Mouse (Mus musculus) lung, postnatal 14 days (tissue): Measurements from ENCODE around the gene Fmn2.

Experiments used
- DNase-seq: peaks from one replicate; pipeline ENCODE4 v3.0.0; 2021

The Fmn2 gene

DNA sequence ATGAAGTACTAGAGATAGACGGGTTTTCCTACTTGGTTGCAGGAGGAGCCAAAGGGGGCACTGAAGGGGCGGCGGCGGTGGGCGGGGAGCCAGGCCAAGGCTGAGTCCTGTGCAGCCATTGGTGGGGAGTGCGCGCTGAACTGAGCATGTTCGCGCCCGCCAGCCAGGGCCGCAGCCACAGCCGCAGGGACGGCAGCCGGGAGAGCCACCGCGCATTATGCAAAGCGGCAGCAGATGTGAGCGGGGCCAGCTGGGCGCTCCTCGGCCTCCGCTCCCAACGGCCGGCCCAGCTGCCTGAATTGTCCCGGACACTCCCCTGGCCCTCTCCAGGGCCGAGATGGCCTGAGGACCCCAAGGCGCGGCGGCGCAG lies at the start of gene Fmn2:
Gene Fmn2, plus strand, starts transcription at position 165 of the 370 bp plus-strand sequence.
- DNase-seq, result peak; percentile 20

DNA sequence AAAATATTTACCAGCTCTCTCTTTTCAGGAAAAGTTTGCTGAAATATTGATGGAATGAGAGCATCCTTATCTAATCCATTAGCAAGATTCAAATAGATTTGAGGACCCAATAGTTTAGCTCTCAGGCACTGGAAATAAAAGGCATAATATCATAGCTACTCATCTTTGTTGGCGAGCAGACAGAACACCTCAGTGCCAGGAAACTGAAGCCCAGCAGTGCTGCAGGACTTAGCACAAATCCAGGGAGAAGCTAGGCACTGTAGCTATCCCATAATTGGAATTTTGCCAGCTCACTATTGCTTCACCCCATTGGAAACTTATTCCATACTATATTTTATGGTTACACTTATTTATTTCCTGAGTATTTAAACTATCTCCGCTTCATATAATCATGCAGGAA lies 46.5 kb upstream of the Fmn2 start:
- DNase-seq, result no peak

DNA sequence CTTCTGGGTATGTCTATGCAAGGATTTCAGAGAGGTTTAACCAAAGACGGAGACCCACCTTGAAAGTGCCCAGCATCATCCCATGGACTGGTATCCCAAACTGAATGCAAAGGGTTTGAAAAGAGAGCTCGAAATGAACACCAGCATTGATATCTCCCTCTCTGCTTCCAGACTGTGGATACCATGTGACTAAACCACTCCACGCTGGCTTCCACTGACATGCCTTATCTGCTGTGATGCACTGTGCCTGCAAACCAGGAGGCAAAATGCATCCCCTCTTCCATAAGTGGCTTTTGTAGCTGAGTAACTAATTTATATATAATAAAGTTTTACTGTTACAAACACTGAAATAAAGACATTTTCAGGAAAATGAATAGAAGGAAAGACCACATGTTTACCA lies 36.2 kb upstream of the Fmn2 start:
- no peak for DNase-seq

DNA sequence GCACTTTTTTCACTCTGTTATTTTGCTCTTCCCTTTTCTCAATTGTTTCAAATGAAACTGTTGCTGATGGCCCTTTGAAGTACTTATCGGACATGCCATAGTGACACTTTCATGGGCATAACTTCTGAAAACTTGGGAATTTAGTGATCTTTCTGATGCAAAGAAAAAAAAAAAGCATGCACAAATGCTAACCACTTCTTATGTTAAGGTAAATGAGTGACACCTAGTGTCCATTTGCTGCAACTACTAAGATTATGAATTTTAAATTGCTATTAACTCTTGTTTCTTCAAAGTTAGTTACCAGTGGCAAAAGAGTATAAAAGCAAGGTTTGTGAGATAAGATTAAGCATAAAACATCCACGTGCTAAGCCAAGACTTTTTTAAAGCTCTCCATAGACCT lies 35.4 kb upstream of the Fmn2 start:
- DNase-seq, result no peak

DNA sequence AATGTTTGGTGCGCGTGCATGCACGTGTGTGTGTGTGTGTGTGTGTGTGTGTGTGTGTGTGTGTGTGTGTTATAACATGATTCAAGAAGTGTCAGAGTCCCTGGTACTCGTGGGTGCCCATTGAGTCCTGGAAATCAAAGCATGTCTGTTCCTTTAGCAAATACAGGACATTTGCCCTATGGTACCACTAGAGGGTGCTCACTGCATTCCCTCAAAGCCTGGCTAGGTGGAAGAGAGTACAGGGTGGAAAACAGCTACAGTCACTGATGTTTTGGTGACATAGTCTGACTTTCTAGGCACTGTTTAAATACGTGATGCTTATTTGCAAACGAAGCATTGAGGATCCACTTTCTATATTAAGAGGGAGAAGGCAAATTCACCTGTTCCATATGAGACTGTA lies 31.9 kb upstream of the Fmn2 start:
- peak; percentile 11 for DNase-seq

DNA sequence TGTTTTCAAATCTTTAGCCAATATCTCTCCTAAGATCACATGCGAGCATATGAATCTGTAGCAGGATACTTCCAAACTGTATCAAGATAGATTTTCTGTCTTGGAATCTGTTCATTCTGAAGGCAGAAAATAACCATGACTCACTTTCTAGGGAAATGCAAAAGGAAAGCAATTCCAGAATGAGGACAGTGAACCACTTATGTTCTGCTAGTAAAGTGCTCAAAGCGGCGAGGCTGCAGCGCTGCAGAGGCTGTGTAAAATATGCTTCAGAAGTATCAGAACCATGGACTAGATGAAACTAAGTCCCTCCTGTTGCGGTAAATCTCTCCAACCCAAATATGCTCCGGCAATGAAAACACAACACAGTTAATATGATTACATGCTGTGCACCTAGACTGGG lies 19.1 kb upstream of the Fmn2 start:
- DNase-seq, result no peak

DNA sequence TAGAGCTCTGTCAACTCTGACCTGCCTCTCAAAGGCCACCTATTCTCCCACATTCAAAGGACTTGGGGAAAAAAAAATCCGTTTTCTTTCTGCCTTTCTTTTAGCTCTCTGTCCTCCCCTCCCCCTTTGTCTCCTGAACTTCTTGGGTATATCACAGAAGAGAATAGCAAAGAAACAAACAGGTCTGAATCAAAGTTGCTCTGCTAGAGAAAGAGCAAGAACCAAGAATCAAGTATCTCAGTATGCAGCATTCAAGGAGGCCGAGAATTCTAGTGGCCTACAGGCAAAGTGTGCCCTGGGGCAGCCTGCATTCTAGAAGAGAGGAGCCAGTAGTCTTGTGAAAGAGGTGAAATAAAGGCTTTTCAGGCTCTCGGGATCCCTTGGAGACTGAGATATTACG lies 1.6 kb upstream of the Fmn2 start:
- no peak for DNase-seq

DNA sequence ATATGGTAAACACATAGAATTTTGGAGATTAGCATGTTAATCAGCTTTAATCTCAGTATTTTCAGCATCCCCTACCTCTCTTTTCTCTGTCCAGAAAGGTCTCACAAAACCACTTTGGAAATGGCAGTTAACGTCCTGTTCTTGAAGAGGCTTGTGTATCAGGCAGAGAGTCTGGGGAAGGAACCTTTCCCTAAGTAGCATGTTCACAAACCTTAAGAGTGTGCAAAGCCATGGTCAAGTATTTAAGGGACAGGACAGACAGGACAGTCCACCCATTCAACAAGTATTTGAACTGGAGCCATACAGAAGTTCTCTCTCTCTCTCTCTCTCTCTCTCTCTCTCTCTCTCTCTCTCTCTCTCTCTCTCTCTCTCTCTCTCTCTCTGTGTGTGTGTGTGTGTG lies 614 bp upstream of the Fmn2 start:
- DNase-seq, result no peak

DNA sequence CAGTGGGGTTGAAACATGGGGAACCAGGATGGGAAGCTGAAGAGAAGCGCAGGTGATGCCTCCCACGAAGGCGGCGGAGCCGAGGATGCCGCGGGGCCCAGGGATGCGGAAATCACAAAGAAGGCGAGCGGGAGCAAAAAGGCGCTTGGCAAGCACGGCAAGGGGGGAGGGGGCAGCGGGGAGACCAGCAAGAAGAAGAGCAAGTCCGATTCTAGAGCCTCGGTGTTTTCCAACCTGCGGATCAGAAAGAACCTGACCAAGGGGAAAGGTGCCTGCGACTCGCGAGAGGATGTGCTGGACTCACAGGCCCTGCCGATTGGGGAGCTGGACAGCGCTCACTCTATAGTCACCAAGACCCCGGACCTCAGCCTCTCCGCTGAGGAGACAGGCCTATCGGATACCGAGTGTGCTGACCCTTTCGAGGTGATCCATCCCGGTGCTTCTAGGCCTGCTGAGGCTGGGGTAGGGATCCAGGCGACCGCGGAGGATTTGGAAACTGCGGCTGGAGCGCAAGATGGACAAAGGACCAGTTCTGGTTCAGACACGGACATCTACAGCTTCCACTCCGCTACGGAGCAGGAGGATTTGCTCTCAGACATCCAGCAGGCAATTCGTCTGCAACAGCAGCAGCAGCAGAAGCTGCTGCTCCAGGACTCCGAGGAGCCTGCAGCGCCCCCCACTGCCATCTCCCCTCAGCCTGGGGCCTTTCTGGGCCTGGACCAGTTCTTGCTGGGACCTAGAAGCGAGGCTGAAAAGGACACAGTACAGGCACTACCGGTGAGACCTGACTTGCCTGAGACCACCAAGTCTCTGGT lies 613 bp downstream of the Fmn2 start:
- DNase-seq, result no peak

DNA sequence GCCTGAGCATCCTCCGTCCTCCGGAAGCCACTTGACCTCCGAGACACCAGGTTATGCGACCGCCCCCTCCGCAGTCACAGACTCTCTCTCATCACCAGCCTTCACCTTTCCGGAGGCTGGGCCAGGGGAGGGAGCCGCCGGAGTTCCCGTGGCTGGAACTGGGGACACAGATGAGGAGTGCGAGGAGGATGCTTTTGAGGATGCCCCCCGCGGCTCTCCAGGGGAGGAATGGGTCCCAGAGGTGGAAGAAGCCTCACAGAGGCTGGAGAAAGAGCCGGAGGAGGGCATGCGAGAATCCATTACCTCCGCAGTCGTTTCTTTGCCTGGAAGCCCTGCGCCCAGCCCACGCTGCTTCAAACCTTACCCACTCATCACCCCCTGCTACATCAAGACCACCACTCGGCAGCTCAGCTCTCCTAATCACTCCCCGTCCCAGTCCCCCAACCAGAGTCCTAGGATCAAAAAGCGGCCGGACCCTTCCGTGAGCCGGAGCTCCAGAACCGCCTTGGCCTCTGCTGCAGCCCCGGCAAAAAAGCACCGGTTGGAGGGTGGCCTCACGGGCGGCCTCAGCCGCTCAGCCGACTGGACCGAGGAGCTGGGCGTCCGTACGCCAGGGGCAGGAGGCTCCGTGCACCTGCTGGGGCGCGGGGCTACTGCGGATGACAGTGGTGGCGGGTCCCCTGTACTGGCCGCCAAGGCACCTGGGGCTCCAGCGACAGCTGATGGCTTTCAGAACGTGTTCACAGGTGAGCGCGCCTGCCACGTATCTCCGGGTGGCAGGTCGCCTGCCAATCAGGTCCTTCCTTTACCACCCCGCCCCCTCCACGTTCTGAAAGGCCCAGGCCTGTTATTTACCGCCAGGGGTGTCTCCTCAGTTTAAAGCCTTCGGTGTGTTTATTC lies 1.5 kb downstream of the Fmn2 start:
- DNase-seq, result no peak

DNA sequence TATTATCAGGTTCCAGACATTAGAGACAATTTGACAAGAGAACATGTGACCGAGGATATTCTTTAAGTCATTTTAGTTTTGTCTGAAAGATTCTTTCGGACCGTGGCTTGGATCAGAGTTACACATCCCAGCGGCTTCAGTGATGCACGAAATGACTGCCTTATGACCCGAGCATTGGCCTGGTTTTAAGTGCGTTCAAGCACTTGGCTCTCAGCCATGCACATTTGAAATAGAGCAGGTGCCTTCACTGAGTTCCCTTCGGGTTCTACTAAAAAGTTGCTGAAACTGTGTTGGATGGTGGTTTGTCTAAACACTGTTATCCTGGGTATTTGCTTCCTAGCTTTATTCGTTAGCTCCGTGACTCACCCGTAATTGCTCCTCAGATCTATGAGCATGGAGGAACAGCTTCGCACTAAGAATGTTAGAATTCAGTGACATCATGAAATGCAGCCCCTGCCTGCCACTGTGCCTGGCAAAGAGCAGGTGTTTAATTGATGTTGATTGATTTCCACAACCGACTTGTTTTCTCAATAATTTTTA lies 7.0 kb downstream of the Fmn2 start:
- DNase-seq, result no peak

DNA sequence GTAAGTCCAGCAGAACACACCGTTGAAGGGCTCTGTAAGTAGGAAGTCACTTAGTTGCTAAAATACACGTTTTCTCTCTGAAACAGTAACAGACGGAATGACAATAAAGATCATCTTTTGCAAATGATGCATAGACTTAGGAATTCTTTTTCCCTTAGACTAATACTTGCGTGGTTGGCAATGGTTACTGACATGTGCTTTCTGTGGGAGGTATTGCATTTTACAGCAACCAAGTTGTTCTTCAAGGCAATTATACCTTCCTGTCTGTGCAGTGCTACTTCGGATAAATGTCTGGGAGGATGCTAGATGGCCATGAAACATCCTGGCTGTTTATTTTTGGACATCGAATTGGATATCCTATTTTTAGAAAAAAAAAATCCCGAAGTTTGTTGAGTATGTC lies 11.8 kb downstream of the Fmn2 start:
- DNase-seq, result no peak

DNA sequence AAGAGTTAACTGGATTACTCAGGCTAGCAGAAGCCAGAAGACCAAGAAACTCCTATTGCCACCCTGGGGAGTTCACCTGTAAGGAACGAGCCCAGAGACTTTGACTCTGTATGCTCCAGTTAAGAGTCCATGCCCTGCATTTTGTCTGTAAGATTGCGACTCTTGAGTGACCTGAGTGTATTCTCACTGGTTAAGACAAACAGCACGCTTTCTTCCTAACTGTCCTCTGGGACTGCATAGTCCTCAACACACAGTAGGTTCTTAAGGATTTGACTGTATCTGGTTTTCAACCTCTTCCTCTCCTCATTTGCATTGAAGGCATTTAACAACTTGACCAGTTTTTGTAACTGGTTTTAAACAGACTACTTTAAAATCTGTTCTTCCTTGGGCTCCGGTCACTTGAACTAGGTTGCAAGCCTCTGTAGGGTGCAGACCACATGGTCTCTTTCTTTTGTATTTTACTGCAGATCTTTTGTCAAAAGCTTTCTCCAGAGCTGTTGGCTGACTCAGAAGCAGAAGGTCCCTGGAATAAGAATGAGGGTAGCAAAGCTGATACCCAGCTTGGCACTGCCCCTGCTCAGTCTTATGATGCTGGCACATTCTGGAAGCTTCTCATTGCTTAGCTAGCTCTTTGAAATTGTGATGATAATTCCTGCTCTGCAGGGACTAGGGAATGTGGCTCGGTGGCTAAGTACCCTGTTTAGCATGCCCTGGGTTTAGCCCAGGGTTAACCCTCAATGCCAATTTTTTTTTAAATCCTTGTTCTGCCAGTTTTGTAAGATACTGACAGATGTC lies 20.5 kb downstream of the Fmn2 start:
- DNase-seq, result no peak

DNA sequence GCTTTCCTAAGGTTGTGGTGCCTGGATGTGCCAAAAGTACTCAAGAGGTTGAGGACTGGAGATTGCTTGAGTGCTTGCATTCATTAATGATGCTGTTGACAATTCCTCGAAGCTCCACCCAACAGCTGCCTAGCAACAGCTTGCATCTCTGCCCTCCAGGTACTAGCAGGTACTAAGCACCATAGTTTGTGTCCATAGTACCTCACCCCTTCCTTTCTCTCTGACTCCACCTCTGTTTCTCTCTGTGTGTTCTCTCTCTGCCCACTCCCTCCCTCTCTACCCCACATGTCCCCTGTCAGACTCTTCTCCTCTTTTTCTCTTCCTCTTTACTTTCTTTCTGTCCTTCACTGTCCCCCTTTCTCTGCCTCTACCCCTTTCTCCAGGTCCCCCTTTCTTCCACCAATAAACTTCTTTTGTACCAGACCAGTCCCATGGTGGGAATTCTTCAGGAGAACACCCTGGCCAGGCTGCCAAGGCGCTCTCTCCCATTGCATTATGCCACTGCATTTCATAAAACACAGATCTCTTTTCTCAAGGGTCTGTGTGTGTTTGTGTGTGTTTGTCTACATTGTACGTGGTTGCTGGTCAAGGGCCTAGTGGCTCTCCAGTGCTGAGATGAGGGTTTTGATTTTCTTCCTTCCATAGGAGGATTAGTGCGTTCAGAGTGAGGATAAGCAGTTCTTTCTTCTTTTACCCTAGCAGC lies 21.3 kb downstream of the Fmn2 start:
- no peak for DNase-seq

DNA sequence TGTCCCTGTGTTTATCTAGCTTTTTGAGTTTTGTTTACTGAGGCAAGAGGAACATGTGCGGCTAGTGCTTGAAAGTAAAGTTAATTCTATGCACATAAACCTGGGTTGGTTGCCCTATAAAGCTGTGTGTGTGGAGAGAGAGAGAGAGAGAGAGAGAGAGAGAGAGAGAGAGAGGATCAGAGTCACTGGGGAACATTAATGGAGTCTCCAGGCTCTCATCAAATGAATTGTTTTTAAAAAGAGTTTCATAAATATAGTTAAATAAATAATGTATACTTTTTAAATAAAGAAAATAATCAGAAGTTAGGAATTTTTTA lies 21.8 kb downstream of the Fmn2 start:
- no peak for DNase-seq

DNA sequence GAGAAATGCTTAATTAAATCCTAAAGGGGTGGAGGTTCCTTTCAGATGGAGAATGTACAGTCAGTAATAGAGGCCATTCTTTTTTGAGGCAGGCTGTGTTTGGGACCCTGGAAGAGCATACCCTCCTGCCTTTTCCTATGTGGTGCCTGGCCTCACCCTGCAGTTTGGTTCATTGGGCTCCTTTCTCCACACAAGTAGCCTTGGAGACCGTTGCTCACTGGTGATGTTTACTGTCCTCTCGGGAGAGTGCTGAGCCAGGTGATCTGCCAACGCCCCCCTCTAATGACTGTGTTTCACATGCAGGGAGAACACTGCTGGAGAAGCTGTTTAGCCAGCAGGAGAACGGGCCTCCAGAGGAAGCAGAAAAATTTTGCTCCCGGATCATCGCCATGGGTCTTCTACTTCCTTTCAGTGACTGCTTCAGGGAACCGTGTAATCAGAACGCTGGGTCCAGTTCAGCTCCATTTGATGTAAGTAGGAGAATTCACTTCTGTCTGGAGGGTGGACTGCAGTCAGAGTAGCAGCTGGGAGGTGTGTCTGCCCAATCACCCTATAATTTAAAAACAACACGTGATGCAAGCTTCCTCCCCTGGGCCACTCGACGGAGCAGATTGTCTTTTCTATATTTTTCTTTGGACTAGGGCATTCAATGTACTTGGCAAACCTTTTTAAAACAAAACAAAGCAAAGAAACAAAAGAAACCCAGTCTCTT lies 35.3 kb downstream of the Fmn2 start:
- DNase-seq, result no peak

DNA sequence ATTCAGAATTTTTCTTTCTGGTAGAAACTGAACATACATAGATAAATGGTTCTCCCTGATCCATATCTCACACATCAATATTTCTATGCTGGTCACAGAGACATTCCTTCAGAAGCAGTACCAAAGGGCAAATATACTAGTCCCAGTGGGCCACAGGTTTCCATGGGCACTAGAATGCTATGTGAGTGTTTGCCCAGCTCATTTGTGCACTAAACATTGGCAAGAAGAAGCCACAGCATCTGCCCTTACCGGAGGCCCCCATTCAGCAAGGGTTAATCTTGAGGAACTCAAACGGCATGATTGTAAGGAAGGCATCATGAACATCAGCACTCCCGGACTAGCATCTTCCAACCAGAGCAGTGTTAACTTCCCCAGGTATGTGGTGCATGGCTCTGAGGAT lies 35.9 kb downstream of the Fmn2 start:
- no peak for DNase-seq

DNA sequence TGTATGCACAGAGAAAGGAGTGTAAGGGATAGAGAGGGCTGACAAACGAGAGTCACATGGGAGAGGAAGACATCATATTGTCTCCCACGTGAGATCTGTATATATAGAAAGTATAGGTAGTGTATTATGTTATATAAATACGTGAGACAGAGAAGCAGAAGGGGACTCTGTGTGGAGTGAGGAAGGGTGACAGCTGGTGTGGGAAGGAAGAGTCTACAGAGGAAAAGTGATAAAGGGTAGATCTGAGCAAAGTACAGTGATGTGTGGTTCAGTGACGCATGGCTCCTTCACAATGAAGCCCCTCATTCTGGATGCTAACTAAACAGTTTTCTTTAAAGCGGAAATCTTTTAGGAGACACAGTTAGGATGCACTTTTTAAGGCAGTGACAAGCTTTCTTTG lies 46.7 kb downstream of the Fmn2 start:
- no peak for DNase-seq

DNA sequence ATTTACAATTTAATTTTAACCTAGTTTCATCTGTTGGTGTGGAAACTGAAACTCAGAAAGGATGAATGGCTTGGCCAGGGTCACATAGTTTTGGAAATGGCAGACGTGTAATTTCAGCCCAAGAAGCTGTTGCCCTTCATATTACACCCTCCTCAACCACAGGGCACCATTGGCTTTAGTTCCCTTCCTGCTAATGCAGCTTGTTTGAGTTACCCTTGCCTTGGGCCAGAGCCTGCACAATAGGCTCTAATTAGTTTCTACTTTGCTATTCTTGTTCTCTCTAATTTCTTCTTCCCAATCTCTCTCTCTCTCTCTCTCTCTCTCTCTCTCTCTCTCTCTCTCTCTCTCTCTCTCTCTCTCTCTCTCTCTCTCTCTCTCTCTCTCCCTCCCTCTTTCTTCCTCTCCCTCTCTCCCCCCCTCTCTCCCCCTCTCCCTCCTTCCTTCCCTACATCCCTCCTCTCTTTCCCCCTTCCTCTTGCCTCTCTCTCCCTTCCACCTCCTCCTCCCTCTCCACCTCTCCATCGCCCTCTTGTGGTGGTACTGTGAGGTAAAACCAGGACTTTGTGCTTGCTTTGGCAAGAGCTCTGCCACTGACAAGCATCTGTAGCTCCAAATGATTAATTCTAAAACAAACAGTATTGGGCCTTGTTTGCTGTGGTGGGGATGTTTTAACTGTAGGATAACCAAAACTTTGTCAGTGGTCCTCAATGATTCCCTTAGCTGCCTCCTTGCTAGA lies 51.8 kb downstream of the Fmn2 start:
- peak; percentile 36 for DNase-seq

DNA sequence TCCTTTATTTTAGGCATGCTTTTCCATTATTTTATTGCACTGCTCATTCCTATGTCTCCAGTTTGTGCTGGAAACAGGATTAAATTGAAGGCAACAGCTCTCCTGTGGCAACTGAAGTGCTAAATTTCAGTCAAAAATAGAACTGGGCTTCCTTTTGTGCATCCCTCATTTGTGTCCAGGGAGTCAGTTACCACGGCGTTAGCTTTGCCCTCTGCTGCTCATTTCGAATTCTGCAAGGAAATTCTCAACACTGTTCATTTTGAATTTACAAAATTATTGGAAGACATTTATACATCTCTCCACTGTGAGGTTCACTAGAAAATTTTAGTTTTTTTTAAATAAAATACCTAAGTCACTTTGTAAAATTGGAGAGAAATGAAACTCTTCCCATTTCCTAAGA lies 53.8 kb downstream of the Fmn2 start:
- no peak for DNase-seq

DNA sequence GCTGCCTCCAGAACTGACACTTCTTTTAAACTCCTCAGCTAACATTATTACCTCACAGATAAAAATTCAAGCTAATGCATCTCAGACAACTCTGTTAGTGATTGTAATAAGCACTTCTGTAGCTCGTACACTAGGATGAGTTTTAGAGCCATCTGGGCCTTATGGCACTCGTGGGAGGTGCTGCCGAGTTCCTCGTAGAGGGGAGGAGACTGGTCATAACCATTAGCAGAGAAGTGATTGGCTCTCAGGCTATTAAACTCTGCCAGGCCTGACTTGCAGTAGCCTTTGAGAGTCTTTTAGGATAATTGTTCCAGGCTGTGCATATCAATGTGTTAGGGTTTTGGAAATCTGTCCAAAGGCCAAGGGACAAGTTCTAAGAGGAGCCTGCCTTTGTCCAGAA lies 55.6 kb downstream of the Fmn2 start:
- DNase-seq, result no peak
